Mouse (Mus musculus): ENCODE results near the gene Large2. TPM values are rescaled to one million over a fixed set of nuclear protein-coding genes. Genes with fewer than 3 reads are reported as not detected.

Gene Large2
- total and polyA plus RNA-seq, 3 experiments, result 0.19 to 1.5 (median 0.89) TPM

- in situ Hi-C loops (cut with MboI; ENCODE audit: low pct_ligation_motif_present, low pct_unique_long_range_greater_than_20kb, low sequenced_read_pairs) (no loop called here), dilution Hi-C loops (cut with MboI; ENCODE audit: extremely low pct_ligation_motif_present, extremely low pct_unique_long_range_greater_than_20kb, low sequenced_read_pairs) (no loop called here)
- peaks cover 11 to 39% of the 10 kb centered on the region in 2 experiments for H3K4me1 ChIP-seq (ENCODE audit: control insufficient read depth in 1 of 2, insufficient read depth in 2 of 2)
- no peak overlapping the region for H3K4me2 ChIP-seq (ENCODE audit: insufficient read depth, low read depth, poor library complexity, severe bottlenecking)
- peaks cover 57 to 95% of the 10 kb centered on the region in 2 experiments for H3K36me3 ChIP-seq (replicated peaks in 1 of 2; ENCODE audit: control insufficient read depth in 1 of 2, insufficient read depth in 1 of 2, low read length in 1 of 2)
- H3K79me2 ChIP-seq (replicated peaks; ENCODE audit: control insufficient read depth, extremely low read depth, insufficient read depth, poor library complexity, severe bottlenecking), result no peaks in the 10 kb centered on the region
- no peak for DNase-seq (ENCODE audit: extremely low read depth)
- H3K27ac ChIP-seq (ENCODE audit: insufficient read depth, low read depth), result no peak overlapping the region
- no peak overlapping the region for H3K4me3 ChIP-seq (replicated peaks in 1 of 3; ENCODE audit: low read depth in 2 of 3, low read length in 2 of 3, poor library complexity in 1 of 3)
- H3K27me3 ChIP-seq (replicated peaks), result no peaks in the 10 kb centered on the region
- no peaks in the 10 kb centered on the region for H3K9me3 ChIP-seq (replicated peaks; ENCODE audit: low read length)
- TF ChIP-seq PAX5 (IDR thresholded peaks at IDR 0.05; ENCODE audit: low read length) (no peak), CHD2 (IDR thresholded peaks at IDR 0.05; ENCODE audit: low read length) (no peak), IRF4 (IDR thresholded peaks at IDR 0.05; ENCODE audit: low read depth, low read length) (no peak), MEF2A (IDR thresholded peaks at IDR 0.05; ENCODE audit: borderline replicate concordance, low read depth, low read length) (no peak), MYC (IDR thresholded peaks at IDR 0.05; ENCODE audit: low read depth, low read length) (no peak), ELF1 (IDR thresholded peaks at IDR 0.05; ENCODE audit: low read depth, low read length) (no peak), KAT2A (IDR thresholded peaks at IDR 0.05; ENCODE audit: insufficient replicate concordance, low read length) (no peak), MXI1 (IDR thresholded peaks at IDR 0.05; ENCODE audit: low read depth, low read length) (no peak), MAX (IDR thresholded peaks at IDR 0.05; ENCODE audit: low read length) (no peak), ZMIZ1 (IDR thresholded peaks at IDR 0.05; ENCODE audit: low read depth, low read length) (no peak), MAFK (IDR thresholded peaks at IDR 0.05; ENCODE audit: insufficient replicate concordance, low read length) (no peak), ZKSCAN1 (IDR thresholded peaks at IDR 0.05; ENCODE audit: borderline replicate concordance, low read depth, low read length) (no peak), GABPA (IDR thresholded peaks at IDR 0.05; ENCODE audit: insufficient replicate concordance, low read depth, low read length) (no peak), USF1 (IDR thresholded peaks at IDR 0.05; ENCODE audit: low read depth, low read length) (no peak), RCOR1 (conservative IDR thresholded peaks at IDR 0.05; ENCODE audit: low read depth, low read length) (no peak), SIN3A (IDR thresholded peaks at IDR 0.05; ENCODE audit: low read length) (no peak)
- no peak overlapping the region for H3K9ac ChIP-seq (ENCODE audit: insufficient read depth, low read depth)
Observed at GRCm38 (mm10) chr2:92384101-92384500, 9.4 kb upstream of the Large2 start.

- H3K27ac ChIP-seq (ENCODE audit: insufficient read depth, low read depth), result no peak overlapping the region
- no peaks in the 10 kb centered on the region for H3K79me2 ChIP-seq (replicated peaks; ENCODE audit: control insufficient read depth, extremely low read depth, insufficient read depth, poor library complexity, severe bottlenecking)
- TF ChIP-seq ETS1 (conservative IDR thresholded peaks at IDR 0.05; ENCODE audit: low read depth, low read length), result no peak
- no peak for TF ChIP-seq POLR2A (IDR thresholded peaks at IDR 0.05; ENCODE audit: low read depth, low read length)
- no peak for TF ChIP-seq GABPA (IDR thresholded peaks at IDR 0.05; ENCODE audit: insufficient replicate concordance, low read depth, low read length)
- no peak for TF ChIP-seq BHLHE40 (IDR thresholded peaks at IDR 0.05; ENCODE audit: low read depth, low read length)
- no peak for TF ChIP-seq USF2 (conservative IDR thresholded peaks at IDR 0.05; ENCODE audit: low read depth, low read length)
- TF ChIP-seq RAD21 (IDR thresholded peaks at IDR 0.05; ENCODE audit: low read depth, low read length), result no peak
- no peak for TF ChIP-seq NRF1 (IDR thresholded peaks at IDR 0.05; ENCODE audit: low read depth, low read length)
- TF ChIP-seq SIN3A (IDR thresholded peaks at IDR 0.05; ENCODE audit: low read length), result no peak
- no peak for TF ChIP-seq JUN (IDR thresholded peaks at IDR 0.05; ENCODE audit: insufficient read depth, low read depth, low read length)
- TF ChIP-seq ELF1 (IDR thresholded peaks at IDR 0.05; ENCODE audit: low read depth, low read length), result no peak
- no peak for TF ChIP-seq USF1 (IDR thresholded peaks at IDR 0.05; ENCODE audit: low read depth, low read length)
- TF ChIP-seq CHD2 (IDR thresholded peaks at IDR 0.05; ENCODE audit: low read length), result no peak
- no peak for TF ChIP-seq ZKSCAN1 (IDR thresholded peaks at IDR 0.05; ENCODE audit: borderline replicate concordance, low read depth, low read length)
- no peak for TF ChIP-seq EP300 (IDR thresholded peaks at IDR 0.05; ENCODE audit: low read length)
- no peak for TF ChIP-seq MAX (IDR thresholded peaks at IDR 0.05; ENCODE audit: low read length)
- no peak overlapping the region for H3K4me2 ChIP-seq (ENCODE audit: insufficient read depth, low read depth, poor library complexity, severe bottlenecking)
- no peak for DNase-seq (ENCODE audit: extremely low read depth)
- no peaks in the 10 kb centered on the region for H3K9me3 ChIP-seq (replicated peaks; ENCODE audit: low read length)
- in situ Hi-C loops (cut with MboI; ENCODE audit: low pct_ligation_motif_present, low pct_unique_long_range_greater_than_20kb, low sequenced_read_pairs), result no loop called here
- H3K4me3 ChIP-seq (replicated peaks in 1 of 3; ENCODE audit: low read depth in 2 of 3, low read length in 2 of 3, poor library complexity in 1 of 3), result no peak overlapping the region
- dilution Hi-C loops (cut with MboI; ENCODE audit: extremely low pct_ligation_motif_present, extremely low pct_unique_long_range_greater_than_20kb, low sequenced_read_pairs), result no loop called here
- H3K4me1 ChIP-seq (ENCODE audit: control insufficient read depth in 1 of 2, insufficient read depth in 2 of 2), result peaks cover 18 to 41% of the 10 kb centered on the region in 2 experiments
- no peak overlapping the region for H3K9ac ChIP-seq (ENCODE audit: insufficient read depth, low read depth)
- no peaks in the 10 kb centered on the region for H3K27me3 ChIP-seq (replicated peaks)
- H3K36me3 ChIP-seq (replicated peaks in 1 of 2; ENCODE audit: control insufficient read depth in 1 of 2, insufficient read depth in 1 of 2, low read length in 1 of 2), result peaks cover 70 to 95% of the 10 kb centered on the region in 2 experiments
Observed at GRCm38 (mm10) chr2:92382759-92383158, 8.1 kb upstream of the Large2 start.
